Mouse (Mus musculus) thymus, adult 2 months (tissue): ENCODE data around the gene Fkbp1b. TPM values are rescaled to one million over a fixed set of nuclear protein-coding genes. Genes with fewer than 3 reads are reported as not detected.
A peak's percentile ranks its signal among the peaks of the same experiment; 100 is the strongest.

Source experiments
- DNase-seq: peaks from one replicate; pipeline ENCODE4 v3.0.0; 2021
- H3K27ac ChIP-seq: fragments of 200-500 bp; 2 replicates; pipeline ENCODE4 v1.5.1; 2012; ENCODE audit warnings: low read length, control low read depth; ENCODE audit not compliant: control insufficient read depth, insufficient read depth
- H3K27me3 ChIP-seq: fragments of 200-500 bp; 2 replicates; pipeline ENCODE4 v1.6.1; 2012; ENCODE audit warnings: mild to moderate bottlenecking, low read length, moderate library complexity, mixed read lengths; ENCODE audit not compliant: control insufficient read depth, insufficient read depth
- H3K36me3 ChIP-seq: fragments of 200-500 bp; 2 replicates; pipeline ENCODE4 v1.6.1; 2012; ENCODE audit warnings: mild to moderate bottlenecking, low read length, moderate library complexity; ENCODE audit not compliant: control insufficient read depth, insufficient read depth
- H3K4me1 ChIP-seq: fragments of 200-500 bp; replicated peaks from 2 replicates; pipeline ENCODE4 v1.6.1; 2012; ENCODE audit warnings: low read length; ENCODE audit not compliant: control insufficient read depth, insufficient read depth
- H3K4me3 ChIP-seq: fragments of 200-500 bp; 2 replicates; pipeline ENCODE4 v1.5.1; 2012; ENCODE audit warnings: mild to moderate bottlenecking, low read length, control low read depth, moderate library complexity; ENCODE audit not compliant: control insufficient read depth, insufficient read depth
- CTCF ChIP-seq: fragments of 200-500 bp; IDR thresholded peaks from 2 replicates; pipeline ENCODE4 v1.5.1; 2012; ENCODE audit warnings: mild to moderate bottlenecking, control low read depth, low read length, moderate library complexity, borderline replicate concordance; ENCODE audit not compliant: control insufficient read depth, poor library complexity, insufficient read depth; ENCODE audit errors: extremely low read depth
- POLR2A ChIP-seq: fragments of 200-500 bp; IDR thresholded peaks from 2 replicates; pipeline ENCODE4 v1.6.1; 2012; ENCODE audit warnings: mild to moderate bottlenecking, low read length, control low read depth, moderate library complexity; ENCODE audit not compliant: control insufficient read depth, poor library complexity, insufficient read depth; ENCODE audit errors: extremely low read depth
- WGBS: fragments of 180-500 bp; shearing (Covaris S2); methylation state at CpG from one replicate; pipeline ENCODE4 v1.1.7; 2018; 5-methylcytosine and 5-hydroxymethylcytosine counted together
- polyA plus RNA-seq: library from polyadenylated mRNA; depleted of rRNA; stranded (reverse); fragments of >200 nt; gene quantifications from 2 replicates; pipeline ENCODE4 v1.2.3, GENCODE M21; 2012

The Fkbp1b gene
- polyA plus RNA-seq, 1 experiment: 3.7 TPM

GRCm38 (mm10) chr12:4879048-4879447 is 37.7 kb upstream of the Fkbp1b start:
- Histone ChIP-seq H3K27me3 (no peaks in the 10 kb centered on the region), H3K36me3 (peaks cover 15% of the 10 kb centered on the region), H3K4me3 (no peak overlapping the region), H3K27ac (no peak overlapping the region), H3K4me1 (peaks cover 4% of the 10 kb centered on the region)
- TF ChIP-seq POLR2A (no peak), CTCF (no peak)
- 98% methylated on average over 5 of the region's 5 CpGs for WGBS
- peak; percentile 13 for DNase-seq

- WGBS: 64% methylated on average over 9 of the region's 9 CpGs
- no peak for DNase-seq
- H3K27me3 ChIP-seq: no peaks in the 10 kb centered on the region
- peaks cover 15% of the 10 kb centered on the region for H3K36me3 ChIP-seq
- no peak overlapping the region for H3K27ac ChIP-seq
- H3K4me3 ChIP-seq: no peak overlapping the region
- peaks cover 8% of the 10 kb centered on the region for H3K4me1 ChIP-seq
- no peak for TF ChIP-seq POLR2A
- no peak for TF ChIP-seq CTCF
Observed at GRCm38 (mm10) chr12:4878296-4878783, 36.9 kb upstream of the Fkbp1b start.

- Histone ChIP-seq H3K4me1 (peaks cover 8% of the 10 kb centered on the region), H3K36me3 (peaks cover 7% of the 10 kb centered on the region), H3K27me3 (no peaks in the 10 kb centered on the region), H3K4me3 (no peak overlapping the region), H3K27ac (no peak overlapping the region)
- 95% methylated on average over 8 of the region's 8 CpGs for WGBS
- no peak for DNase-seq
- TF ChIP-seq POLR2A (no peak), CTCF (no peak)
Observed at GRCm38 (mm10) chr12:4875623-4876022, 34.2 kb upstream of the Fkbp1b start.

- 5% methylated on average over 24 of the region's 24 CpGs for WGBS
- Histone ChIP-seq H3K4me1 (peaks cover 8% of the 10 kb centered on the region), H3K4me3 (no peak within 1 kb of the TSS), H3K36me3 (peaks cover 3% of the 10 kb centered on the region), H3K27ac (no peak within 1 kb of the TSS), H3K27me3 (no peaks in the 10 kb centered on the region)
- TF ChIP-seq CTCF (no peak), POLR2A (no peak)
- DNase-seq: peak; percentile 71
Observed at GRCm38 (mm10) chr12:4874161-4874927, 33.0 kb upstream of the Fkbp1b start, which contains the start of gene Mfsd2b. Gene Mfsd2b (minus strand): TSS chr12:4874359.

- Histone ChIP-seq H3K27me3 (no peaks in the 10 kb centered on the region), H3K36me3 (no peaks in the 10 kb centered on the region), H3K4me1 (peaks cover 8% of the 10 kb centered on the region), H3K4me3 (no peak overlapping the region), H3K27ac (no peak overlapping the region)
- 92% methylated on average over 6 of the region's 6 CpGs for WGBS
- no peak for TF ChIP-seq POLR2A
- no peak for TF ChIP-seq CTCF
- DNase-seq: no peak
Observed at GRCm38 (mm10) chr12:4873531-4873930, 32.1 kb upstream of the Fkbp1b start.

- Histone ChIP-seq H3K27me3 (no peaks in the 10 kb centered on the region), H3K4me1 (peaks cover 8% of the 10 kb centered on the region), H3K4me3 (no peak overlapping the region), H3K27ac (no peak overlapping the region), H3K36me3 (no peaks in the 10 kb centered on the region)
- no peak for DNase-seq
- 91% methylated on average over 5 of the region's 5 CpGs for WGBS
- TF ChIP-seq CTCF (no peak), POLR2A (no peak)
Observed at GRCm38 (mm10) chr12:4872983-4873477, 31.6 kb upstream of the Fkbp1b start.

- Histone ChIP-seq H3K4me1 (peaks cover 8% of the 10 kb centered on the region), H3K27me3 (no peaks in the 10 kb centered on the region), H3K27ac (no peak overlapping the region), H3K4me3 (no peak overlapping the region), H3K36me3 (no peaks in the 10 kb centered on the region)
- no peak for TF ChIP-seq POLR2A
- TF ChIP-seq CTCF: no peak
- WGBS: 67% methylated on average over 4 of the region's 4 CpGs
- DNase-seq: no peak
Observed at GRCm38 (mm10) chr12:4872273-4872672, 30.9 kb upstream of the Fkbp1b start.
